Mouse (Mus musculus): ENCODE measurements around the gene B430305J03Rik. TPM values are rescaled to one million over a fixed set of nuclear protein-coding genes. Genes with fewer than 3 reads are reported as not detected.

Gene B430305J03Rik
- polyA plus RNA-seq, 1 experiment from 2014 or later = not detected

DNA sequence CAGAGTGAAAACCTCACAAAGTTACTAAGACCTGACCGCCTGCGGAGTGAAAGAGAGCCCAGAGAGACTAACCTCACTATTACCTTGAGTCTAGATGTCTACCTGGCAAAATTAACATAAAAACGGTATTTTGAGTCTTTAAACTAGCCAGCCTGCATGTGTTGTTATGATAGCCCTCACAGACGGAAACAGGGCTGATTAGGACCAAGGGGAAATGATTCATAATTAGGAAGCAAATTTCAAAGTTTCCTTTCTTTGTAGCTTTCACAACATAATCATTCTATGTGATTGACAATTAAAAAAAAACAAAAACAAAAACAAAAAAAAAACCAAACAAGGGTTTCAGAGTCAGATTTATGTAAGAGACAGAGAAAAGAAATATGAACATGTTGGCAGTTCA is 20.6 kb upstream of the B430305J03Rik start:
- WGBS = 75% methylated on average over 4 of the region's 4 CpGs
- Histone ChIP-seq H3K9ac (replicated peaks; ENCODE audit: low read depth, low read length) (no peak overlapping the region), H3K27ac (ENCODE audit: low read length) (no peak overlapping the region), H3K9me3 (ENCODE audit: control insufficient read depth, low read depth, low read length) (no peaks in the 10 kb centered on the region), H3K27me3 (ENCODE audit: control insufficient read depth, insufficient read depth, low read length) (no peaks in the 10 kb centered on the region), H3K4me2 (replicated peaks; ENCODE audit: low read depth, low read length) (no peak overlapping the region), H3K4me3 (ENCODE audit: low read depth, low read length) (no peak overlapping the region), H3K4me1 (ENCODE audit: control insufficient read depth, insufficient read depth, low read length) (no peaks in the 10 kb centered on the region), H3K36me3 (ENCODE audit: control insufficient read depth, insufficient read depth, low read length) (no peaks in the 10 kb centered on the region)
- ATAC-seq (ENCODE audit: insufficient number of reproducible peaks, insufficient read depth, low FRiP score, low read depth) = no peak

DNA sequence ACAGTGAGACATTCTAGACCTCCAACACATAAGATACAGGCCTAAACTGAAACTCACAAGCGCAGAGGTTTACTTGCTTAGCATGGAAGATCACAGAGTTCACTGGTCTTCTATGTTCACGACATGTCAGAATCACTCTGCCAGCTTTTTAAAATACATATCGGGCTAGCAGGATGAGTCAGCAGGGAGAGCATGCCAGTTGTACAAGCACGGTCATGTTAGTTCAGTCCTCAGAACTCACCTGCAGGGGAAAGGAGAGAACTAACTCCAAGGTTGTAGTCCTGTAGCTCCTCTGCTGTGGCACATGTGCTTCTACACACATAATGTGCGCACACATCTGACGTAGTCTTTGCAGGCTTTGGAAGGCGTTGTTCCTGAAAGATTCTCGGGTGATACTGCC is 10.2 kb upstream of the B430305J03Rik start:
- no peaks in the 10 kb centered on the region for H3K27me3 ChIP-seq (ENCODE audit: control insufficient read depth, insufficient read depth, low read length)
- no peak overlapping the region for H3K9ac ChIP-seq (replicated peaks; ENCODE audit: low read depth, low read length)
- no peak overlapping the region for H3K4me2 ChIP-seq (replicated peaks; ENCODE audit: low read depth, low read length)
- H3K4me1 ChIP-seq (ENCODE audit: control insufficient read depth, insufficient read depth, low read length) = no peaks in the 10 kb centered on the region
- no peaks in the 10 kb centered on the region for H3K36me3 ChIP-seq (ENCODE audit: control insufficient read depth, insufficient read depth, low read length)
- no peak for ATAC-seq (ENCODE audit: insufficient number of reproducible peaks, insufficient read depth, low FRiP score, low read depth)
- H3K4me3 ChIP-seq (ENCODE audit: low read depth, low read length) = no peak overlapping the region
- H3K9me3 ChIP-seq (ENCODE audit: control insufficient read depth, low read depth, low read length) = no peaks in the 10 kb centered on the region
- H3K27ac ChIP-seq (ENCODE audit: low read length) = no peak overlapping the region
- WGBS = 90% methylated on average over 8 of the region's 8 CpGs

DNA sequence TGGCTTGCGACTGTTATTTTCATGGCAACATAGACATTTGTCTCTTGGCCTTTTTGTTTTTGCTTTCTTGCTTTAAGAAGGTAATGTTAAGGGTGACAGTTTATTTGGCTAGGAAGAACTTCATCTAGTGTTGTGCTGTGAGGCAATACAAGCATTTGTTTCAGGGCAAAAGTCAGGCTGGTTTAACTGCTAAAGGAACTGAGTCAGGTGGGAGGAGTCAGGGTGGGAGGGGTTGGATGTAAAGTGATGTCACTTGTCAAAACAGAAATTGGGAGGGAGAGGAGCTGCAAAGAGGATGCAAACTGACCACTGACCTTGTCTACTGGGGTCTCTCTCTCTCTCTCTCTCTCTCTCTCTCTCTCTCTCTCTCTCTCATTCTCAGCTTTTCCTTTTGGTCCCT is 2.7 kb upstream of the B430305J03Rik start:
- Histone ChIP-seq H3K36me3 (ENCODE audit: control insufficient read depth, insufficient read depth, low read length) (no peaks in the 10 kb centered on the region; the same call in 1 of the 2 replicates), H3K9ac (replicated peaks; ENCODE audit: low read depth, low read length) (no peak overlapping the region), H3K4me1 (ENCODE audit: control insufficient read depth, insufficient read depth, low read length) (peaks cover 13% of the 10 kb centered on the region; the same call in 1 of the 2 replicates), H3K9me3 (ENCODE audit: control insufficient read depth, low read depth, low read length) (no peaks in the 10 kb centered on the region), H3K4me2 (replicated peaks; ENCODE audit: low read depth, low read length) (no peak overlapping the region), H3K4me3 (ENCODE audit: low read depth, low read length) (no peak overlapping the region), H3K27me3 (ENCODE audit: control insufficient read depth, insufficient read depth, low read length) (no peaks in the 10 kb centered on the region), H3K27ac (ENCODE audit: low read length) (no peak overlapping the region)
- 97% methylated on average over 1 of the region's 1 CpGs for WGBS
- ATAC-seq (ENCODE audit: insufficient number of reproducible peaks, insufficient read depth, low FRiP score, low read depth) = no peak

DNA sequence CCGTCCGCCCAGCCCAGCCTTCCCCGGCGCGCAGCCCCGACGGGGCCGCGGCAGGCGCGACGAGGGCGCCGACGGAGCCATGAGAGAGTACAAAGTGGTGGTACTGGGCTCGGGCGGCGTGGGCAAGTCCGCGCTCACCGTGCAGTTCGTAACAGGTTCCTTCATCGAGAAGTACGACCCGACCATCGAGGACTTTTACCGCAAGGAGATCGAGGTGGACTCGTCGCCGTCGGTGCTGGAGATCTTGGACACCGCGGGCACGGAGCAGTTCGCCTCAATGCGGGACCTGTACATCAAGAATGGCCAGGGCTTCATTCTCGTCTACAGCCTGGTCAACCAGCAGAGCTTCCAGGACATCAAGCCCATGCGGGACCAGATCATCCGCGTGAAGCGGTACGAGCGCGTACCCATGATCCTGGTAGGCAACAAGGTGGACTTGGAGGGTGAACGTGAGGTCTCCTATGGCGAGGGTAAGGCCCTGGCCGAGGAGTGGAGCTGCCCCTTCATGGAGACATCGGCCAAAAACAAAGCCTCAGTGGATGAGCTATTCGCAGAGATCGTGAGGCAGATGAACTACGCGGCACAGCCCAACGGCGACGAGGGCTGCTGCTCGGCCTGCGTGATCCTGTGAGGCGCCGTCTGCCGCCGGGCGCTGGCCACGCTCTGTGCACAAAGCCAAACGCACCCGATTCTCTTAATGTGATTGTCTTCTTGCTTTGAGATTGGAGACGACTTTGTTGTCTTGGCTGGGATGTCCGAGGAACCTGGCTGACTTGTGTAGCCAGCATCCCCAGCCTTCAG is 573 bp downstream of the B430305J03Rik start:
- no peak for ATAC-seq (ENCODE audit: insufficient number of reproducible peaks, insufficient read depth, low FRiP score, low read depth)
- Histone ChIP-seq H3K4me2 (replicated peaks; ENCODE audit: low read depth, low read length) (peak overlapping the region; percentile 74), H3K27me3 (ENCODE audit: control insufficient read depth, insufficient read depth, low read length) (no peaks in the 10 kb centered on the region), H3K9me3 (ENCODE audit: control insufficient read depth, low read depth, low read length) (no peaks in the 10 kb centered on the region), H3K4me1 (ENCODE audit: control insufficient read depth, insufficient read depth, low read length) (peaks cover 13% of the 10 kb centered on the region; the same call in 1 of the 2 replicates), H3K27ac (ENCODE audit: low read length) (peak overlapping the region; percentile 75), H3K36me3 (ENCODE audit: control insufficient read depth, insufficient read depth, low read length) (no peaks in the 10 kb centered on the region; the same call in 1 of the 2 replicates), H3K4me3 (ENCODE audit: low read depth, low read length) (peak overlapping the region; percentile 91), H3K9ac (replicated peaks; ENCODE audit: low read depth, low read length) (peak overlapping the region; percentile 73)
- WGBS = under 1% methylated on average over 68 of the region's 68 CpGs

DNA sequence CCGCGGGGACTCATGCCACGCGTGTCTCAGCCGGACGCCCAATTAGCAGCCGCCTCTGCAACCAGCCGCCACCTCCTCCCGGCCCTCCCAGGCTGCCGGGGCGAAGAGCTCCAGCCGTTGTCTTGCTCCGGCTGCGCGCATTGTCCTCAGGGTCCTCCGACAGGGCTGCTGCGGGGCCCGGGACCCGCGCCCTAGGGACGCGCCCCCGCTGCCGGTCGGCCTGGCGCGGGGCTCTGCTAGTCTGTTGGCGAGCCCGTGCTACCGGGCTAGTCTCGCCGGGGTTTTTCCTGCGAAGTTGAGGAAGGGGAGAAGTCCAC is 1.1 kb downstream of the B430305J03Rik start:
- H3K27ac ChIP-seq (ENCODE audit: low read length) = peak overlapping the region; percentile 75
- H3K9me3 ChIP-seq (ENCODE audit: control insufficient read depth, low read depth, low read length) = no peaks in the 10 kb centered on the region
- peak overlapping the region; percentile 74 for H3K4me2 ChIP-seq (replicated peaks; ENCODE audit: low read depth, low read length)
- no peaks in the 10 kb centered on the region for H3K27me3 ChIP-seq (ENCODE audit: control insufficient read depth, insufficient read depth, low read length)
- WGBS = 0% methylated on average over 33 of the region's 33 CpGs
- peak overlapping the region; percentile 91 for H3K4me3 ChIP-seq (ENCODE audit: low read depth, low read length)
- peak overlapping the region; percentile 73 for H3K9ac ChIP-seq (replicated peaks; ENCODE audit: low read depth, low read length)
- ATAC-seq (ENCODE audit: insufficient number of reproducible peaks, insufficient read depth, low FRiP score, low read depth) = peak; percentile 16
- H3K36me3 ChIP-seq (ENCODE audit: control insufficient read depth, insufficient read depth, low read length) = no peaks in the 10 kb centered on the region; the same call in 1 of the 2 replicates
- H3K4me1 ChIP-seq (ENCODE audit: control insufficient read depth, insufficient read depth, low read length) = peaks cover 13% of the 10 kb centered on the region; the same call in 1 of the 2 replicates

DNA sequence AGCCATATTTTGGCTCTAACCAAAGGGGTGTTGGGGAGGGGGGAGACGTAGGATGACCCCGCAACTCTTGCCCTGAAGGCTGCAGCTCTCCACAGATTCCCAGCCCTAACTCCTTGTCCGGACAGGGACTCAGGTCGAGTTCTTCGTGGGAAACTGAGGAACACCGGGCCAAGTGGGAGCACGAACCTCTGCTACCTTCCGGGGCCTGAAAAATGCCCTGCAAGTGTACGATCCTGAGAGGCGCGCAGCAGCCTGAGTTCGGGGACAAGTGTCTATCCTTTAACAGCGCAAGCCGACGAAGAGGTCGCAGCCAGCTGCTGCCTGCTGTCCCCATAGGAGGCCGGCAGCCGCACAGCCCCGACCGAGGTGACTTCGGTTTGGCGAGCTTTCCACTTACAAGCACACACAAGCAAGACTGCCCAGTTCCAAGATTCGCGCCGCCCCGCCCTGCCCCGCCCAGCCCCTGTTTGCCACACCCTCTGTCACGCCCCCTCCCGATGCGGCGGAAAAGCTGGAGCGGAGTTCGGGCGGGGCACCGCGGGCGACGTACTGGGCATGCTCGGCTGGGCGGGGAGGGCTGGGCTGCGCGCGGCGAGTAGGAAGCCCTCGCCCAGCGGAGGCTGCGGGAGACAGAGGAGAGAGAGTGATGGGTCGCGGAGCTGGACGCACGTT is 1.6 kb downstream of the B430305J03Rik start:
- H3K9me3 ChIP-seq (ENCODE audit: control insufficient read depth, low read depth, low read length) = no peaks in the 10 kb centered on the region
- WGBS = under 1% methylated on average over 51 of the region's 51 CpGs
- H3K36me3 ChIP-seq (ENCODE audit: control insufficient read depth, insufficient read depth, low read length) = no peaks in the 10 kb centered on the region; the same call in 1 of the 2 replicates
- H3K4me3 ChIP-seq (ENCODE audit: low read depth, low read length) = peak overlapping the region; percentile 91
- H3K9ac ChIP-seq (replicated peaks; ENCODE audit: low read depth, low read length) = peak overlapping the region; percentile 73; the same call in 1 of the 2 replicates
- no peaks in the 10 kb centered on the region for H3K27me3 ChIP-seq (ENCODE audit: control insufficient read depth, insufficient read depth, low read length)
- peak overlapping the region; percentile 96 for H3K27ac ChIP-seq (ENCODE audit: low read length)
- peak overlapping the region; percentile 74 for H3K4me2 ChIP-seq (replicated peaks; ENCODE audit: low read depth, low read length)
- ATAC-seq (ENCODE audit: insufficient number of reproducible peaks, insufficient read depth, low FRiP score, low read depth) = peak; percentile 89
- H3K4me1 ChIP-seq (ENCODE audit: control insufficient read depth, insufficient read depth, low read length) = peaks cover 13% of the 10 kb centered on the region; the same call in 1 of the 2 replicates

DNA sequence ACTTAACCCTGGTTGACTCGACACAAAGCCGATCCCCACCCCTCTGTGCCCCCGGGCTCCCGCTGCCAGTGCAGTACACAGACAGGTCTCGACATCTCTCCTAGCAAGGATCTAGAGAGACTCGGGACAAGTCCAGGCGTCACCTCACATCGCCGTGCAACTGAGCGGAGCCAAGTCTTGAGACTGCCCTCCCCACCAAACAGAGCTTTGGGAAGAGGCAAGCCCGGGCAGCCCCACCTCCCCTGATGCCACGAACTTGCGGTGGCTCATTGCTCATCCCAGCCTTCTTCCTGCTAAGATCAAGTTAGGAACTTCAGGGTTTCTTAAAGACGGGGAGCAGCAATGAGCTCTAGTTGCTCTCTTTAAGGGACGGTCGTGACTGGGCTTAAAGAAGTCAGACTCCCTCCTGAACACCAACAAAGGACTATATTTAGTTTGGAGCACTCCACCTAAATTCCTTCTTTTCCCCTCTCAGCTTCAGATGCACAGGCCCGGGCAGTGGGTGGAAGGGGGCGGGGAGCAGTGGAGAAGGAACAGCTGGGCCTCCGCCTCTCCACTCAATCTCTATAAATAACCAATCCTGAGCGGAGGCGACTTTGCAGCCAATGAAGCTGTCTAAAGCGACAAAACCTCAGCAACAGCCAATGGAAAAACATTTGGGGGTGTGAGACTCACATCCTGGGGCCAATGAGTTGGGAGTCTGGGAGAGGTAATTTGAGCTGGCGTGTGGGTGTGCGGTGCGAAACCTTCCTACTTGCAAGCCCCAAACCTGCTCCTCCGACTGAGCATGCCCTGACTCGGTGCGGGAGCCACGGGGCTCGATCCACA is 2.4 kb downstream of the B430305J03Rik start:
- ATAC-seq (ENCODE audit: insufficient number of reproducible peaks, insufficient read depth, low FRiP score, low read depth) = peak; percentile 96
- H3K9ac ChIP-seq (replicated peaks; ENCODE audit: low read depth, low read length) = peak overlapping the region; percentile 50
- H3K27me3 ChIP-seq (ENCODE audit: control insufficient read depth, insufficient read depth, low read length) = no peaks in the 10 kb centered on the region
- under 1% methylated on average over 30 of the region's 30 CpGs for WGBS
- H3K4me1 ChIP-seq (ENCODE audit: control insufficient read depth, insufficient read depth, low read length) = peaks cover 13% of the 10 kb centered on the region; the same call in 1 of the 2 replicates
- no peaks in the 10 kb centered on the region for H3K9me3 ChIP-seq (ENCODE audit: control insufficient read depth, low read depth, low read length)
- H3K36me3 ChIP-seq (ENCODE audit: control insufficient read depth, insufficient read depth, low read length) = no peaks in the 10 kb centered on the region; the same call in 1 of the 2 replicates
- H3K27ac ChIP-seq (ENCODE audit: low read length) = peak overlapping the region; percentile 96
- H3K4me2 ChIP-seq (replicated peaks; ENCODE audit: low read depth, low read length) = peak overlapping the region; percentile 80
- H3K4me3 ChIP-seq (ENCODE audit: low read depth, low read length) = peak overlapping the region; percentile 91

DNA sequence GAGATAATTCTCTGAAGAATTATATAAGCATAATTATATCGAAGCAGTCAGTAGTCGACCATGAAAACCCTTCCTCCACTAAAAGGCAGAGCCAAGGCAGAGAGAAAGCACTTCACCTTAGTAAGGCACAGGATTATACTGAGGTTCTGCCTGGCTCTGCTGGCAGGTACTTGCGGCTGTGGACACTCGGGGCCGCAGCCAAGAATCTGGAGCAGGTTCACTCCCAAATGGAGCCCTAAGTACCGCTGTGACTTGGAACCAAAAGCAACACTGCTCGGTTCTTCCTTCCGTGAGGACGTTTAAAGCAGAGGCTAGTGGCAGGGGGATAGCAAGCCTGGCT is 3.0 kb downstream of the B430305J03Rik start:
- WGBS = 6% methylated on average over 9 of the region's 9 CpGs
- ATAC-seq (ENCODE audit: insufficient number of reproducible peaks, insufficient read depth, low FRiP score, low read depth) = no peak

More for the DNA sequence above, 3.0 kb downstream of the B430305J03Rik start:
- H3K4me3 ChIP-seq (ENCODE audit: low read depth, low read length) = peak overlapping the region; percentile 91
- no peaks in the 10 kb centered on the region for H3K27me3 ChIP-seq (ENCODE audit: control insufficient read depth, insufficient read depth, low read length)
- peak overlapping the region; percentile 50 for H3K9ac ChIP-seq (replicated peaks; ENCODE audit: low read depth, low read length)
- peaks cover 13% of the 10 kb centered on the region; the same call in 1 of the 2 replicates for H3K4me1 ChIP-seq (ENCODE audit: control insufficient read depth, insufficient read depth, low read length)
- H3K4me2 ChIP-seq (replicated peaks; ENCODE audit: low read depth, low read length) = peak overlapping the region; percentile 80
- H3K9me3 ChIP-seq (ENCODE audit: control insufficient read depth, low read depth, low read length) = no peaks in the 10 kb centered on the region
- peak overlapping the region; percentile 95 for H3K27ac ChIP-seq (ENCODE audit: low read length)
- no peaks in the 10 kb centered on the region; the same call in 1 of the 2 replicates for H3K36me3 ChIP-seq (ENCODE audit: control insufficient read depth, insufficient read depth, low read length)

Data from stomach, embryonic 14.5 days (tissue).